ENCODE assay signal across 13 mouse cellular contexts in the genomic region with DNA sequence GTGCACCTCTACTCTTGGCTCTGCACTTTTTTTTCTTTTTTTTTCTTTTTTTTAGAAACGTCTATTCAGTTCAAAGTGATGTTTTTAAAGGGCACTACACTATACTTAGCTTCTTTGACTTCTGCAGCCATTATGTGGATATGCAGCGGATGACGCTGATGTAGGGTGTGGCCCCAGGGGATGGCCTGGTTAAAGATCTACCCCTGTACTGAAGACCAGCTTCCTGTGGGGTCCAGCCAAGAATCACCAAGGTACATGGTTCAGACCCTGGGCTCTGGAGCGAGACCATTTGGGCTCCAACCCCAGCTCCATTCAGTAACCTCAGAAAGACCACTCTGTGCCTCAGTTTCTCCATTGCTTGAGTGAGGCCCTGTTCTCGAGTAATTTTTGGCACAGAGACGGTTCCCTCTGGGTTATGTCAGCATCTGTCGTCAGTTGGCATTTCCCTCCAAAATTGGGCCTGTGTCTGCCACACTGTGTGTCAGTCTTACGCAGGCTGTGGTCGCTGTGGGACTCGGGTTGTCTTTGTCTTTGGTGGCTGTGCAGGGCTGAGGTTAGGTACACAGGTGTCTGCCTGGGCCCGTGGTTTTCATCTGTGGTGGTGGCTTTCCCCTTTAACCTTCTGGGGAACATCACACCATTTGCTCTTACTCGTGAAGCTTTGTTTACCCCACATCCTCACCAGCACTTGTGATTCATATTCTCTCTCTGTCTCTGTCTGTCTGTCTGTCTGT. TPM values are rescaled to one million over a fixed set of nuclear protein-coding genes. Genes with fewer than 3 reads are reported as not detected.
DNase-seq lines count a peak whose midpoint lies in the region; ATAC-seq and TF ChIP-seq lines count a peak whose summit lies in the region.
"Had no signal": no experiment of that assay in that cellular context is flagged by ENCODE, and none has a peak within 500 bp of the region (broad histone marks: within the 10 kb centered on the region; RNA-seq: fewer than 3 reads in every experiment).

No protein-coding gene starts in this region.

- H3K4me3 ChIP-seq in lung, adult 2 months (replicated peaks; ENCODE audit: extremely low read depth, low read depth, low read length), result no peak overlapping the region
- no peak overlapping the region for H3K4me3 ChIP-seq in kidney, embryonic 15.5 days (replicated peaks)
- H3K4me3 ChIP-seq: heart, adult 2 months; hindbrain, embryonic 10.5 days; midbrain, embryonic 12.5 days had no signal

- H3K4me2 ChIP-seq in kidney, embryonic 15.5 days, result no peak overlapping the region
- H3K4me2 ChIP-seq: midbrain, embryonic 12.5 days had no signal

- no peak for TF ChIP-seq CTCF in lung, adult 2 months (IDR thresholded peaks at IDR 0.05; ENCODE audit: insufficient read depth, low read length)

- WGBS in lung, adult 2 months, result 64% methylated on average over 12 of the region's 12 CpGs
- 81% methylated on average over 12 of the region's 12 CpGs for WGBS in kidney, embryonic 15.5 days

- no peak for TF ChIP-seq POLR2A in lung, adult 2 months (IDR thresholded peaks at IDR 0.05; ENCODE audit: borderline replicate concordance, extremely low read depth, low read depth, low read length)

- no peaks in the 10 kb centered on the region for H3K27me3 ChIP-seq in kidney, embryonic 15.5 days

- no peak overlapping the region for H3K9ac ChIP-seq in kidney, embryonic 15.5 days
- H3K9ac ChIP-seq: forebrain, postnatal 0 days; midbrain, embryonic 12.5 days had no signal

- no peaks in the 10 kb centered on the region for H3K36me3 ChIP-seq in kidney, embryonic 15.5 days
- H3K36me3 ChIP-seq: hindbrain, embryonic 10.5 days; midbrain, embryonic 12.5 days had no signal

- no peak overlapping the region for H3K27ac ChIP-seq in kidney, embryonic 15.5 days
- H3K27ac ChIP-seq: heart, adult 2 months; hindbrain, embryonic 10.5 days; midbrain, embryonic 12.5 days had no signal

- ATAC-seq in kidney, embryonic 15.5 days (replicated peaks; ENCODE audit: low FRiP score), result 0 out of 2 replicates have a peak, but pooled peaks have one; percentile 19
- ATAC-seq: forebrain, postnatal 0 days had no signal

- H3K9me3 ChIP-seq in kidney, embryonic 15.5 days (replicated peaks), result no peaks in the 10 kb centered on the region
- H3K9me3 ChIP-seq: hindbrain, embryonic 10.5 days; midbrain, embryonic 12.5 days had no signal

- DNase-seq in lung, postnatal 25 days (ENCODE audit: low spot score), result peak; percentile 63
- no peak for DNase-seq in lung, adult 2 months
- peak; percentile 18 for DNase-seq in skeletal muscle tissue, adult 2 months (ENCODE audit: low read depth, low spot score)
- DNase-seq in thymus, postnatal 36 days, result peak; percentile 91 to 95
- no peak for DNase-seq in frontal cortex, adult 2 months (ENCODE audit: extremely low spot score in 1 of 2, low spot score in 1 of 2)
- DNase-seq in urinary bladder, postnatal 14 days (ENCODE audit: low spot score), result no peak
- DNase-seq in gastrocnemius, postnatal 14 days, result no peak
- DNase-seq: cerebellum, postnatal 14 days; forebrain, postnatal 0 days had no signal

- H3K4me1 ChIP-seq in lung, adult 2 months (ENCODE audit: control insufficient read depth, insufficient read depth, low read length), result peaks cover 27% of the 10 kb centered on the region
- peaks cover 13% of the 10 kb centered on the region; the same call in 1 of the 2 replicates for H3K4me1 ChIP-seq in kidney, embryonic 15.5 days

- intact Hi-C loops in gastrocnemius, postnatal 14 days (cut with DNase I; ENCODE audit: low total_unique reads), result no loop called here

RNA-seq across cellular contexts. Expression of gene Fam83d, which starts 48.9 kb away (rescaled TPM):
- polyA plus RNA-seq in lung, adult 2 months (2012; rRNA removed), result 1.9 and 6.7 TPM in 2 replicates
- 50.7 and 51.8 TPM in 2 replicates for polyA plus RNA-seq in kidney, embryonic 15.5 days (2015; fragmentation: Nextera tagmentation; extraction: Ambion mirVana)
- polyA plus RNA-seq in frontal cortex, adult 2 months (2012; rRNA removed), result 3.3 and 3.5 TPM in 2 replicates
- total RNA-seq in gastrocnemius, postnatal 14 days (2021), result 1 to 10 TPM; 2.5 to 3.7 TPM

RNA-seq across cellular contexts. Expression of gene Ppp1r16b, which starts 53.8 kb away (rescaled TPM):
- 31.6 and 43.5 TPM in 2 replicates for polyA plus RNA-seq in lung, adult 2 months (2012; rRNA removed)
- polyA plus RNA-seq in kidney, embryonic 15.5 days (2015; fragmentation: Nextera tagmentation; extraction: Ambion mirVana), result 14.9 and 15.3 TPM in 2 replicates
- 38.4 and 43.2 TPM in 2 replicates for polyA plus RNA-seq in frontal cortex, adult 2 months (2012; rRNA removed)
- 1 to 10 TPM; 7.5 to 8.8 TPM for total RNA-seq in gastrocnemius, postnatal 14 days (2021)

Comparison
In these comparisons a context has a peak if more than half of its experiments do, and no peak if none do; other contexts are left out.
1. DNase-seq: peak in lung, postnatal 25 days (single experiment), skeletal muscle tissue, adult 2 months (single experiment) and thymus, postnatal 36 days (2 of 2); none in lung, adult 2 months (single experiment), frontal cortex, adult 2 months (0 of 2), urinary bladder, postnatal 14 days (single experiment) and gastrocnemius, postnatal 14 days (single experiment).